Mouse (Mus musculus): Measurements from ENCODE around the gene Gm8871.
"Not testable (repeated sequence)": the region's sequence is repeated elsewhere in the genome, so short reads cannot be mapped to it uniquely, and the experiment has no call there.

Gene Gm8871

GRCm38 (mm10) chr5:10947505-10947904 is at the start of gene Gm8871, which contains the start of gene Gm8857:
Gene Gm8871, plus strand, starts transcription at chr5:10947805.
Gene Gm8857, plus strand, starts transcription at chr5:10947807.
- not testable (repeated sequence) for DNase-seq

- DNase-seq, result not testable (repeated sequence)
These were observed 5.9 kb downstream of the Gm8871 start for GRCm38 (mm10) chr5:10953512-10953911.

- DNase-seq, result not testable (repeated sequence)
These were observed 10.5 kb downstream of the Gm8871 start for GRCm38 (mm10) chr5:10958057-10958456.

Data from kidney, postnatal 14 days (tissue).